Mouse (Mus musculus): ENCODE measurements at regions not wholly inside any gene's neighbourhood (a gene's known extent, or its start where the extent isn't known, plus 50 kb on each side); places are given as distances from the start of the nearest gene placed in this dataset.

- H3K4me1 ChIP-seq, result no peaks in the 10 kb centered on the region
- no peak for ATAC-seq (ENCODE audit: low FRiP score)
- 86% methylated on average over 6 of the region's 6 CpGs for WGBS
Observed at GRCm38 (mm10) chr10:20891426-20891825, 60.9 kb upstream of the Ahi1 start.

GRCm38 (mm10) chr10:20883618-20884017, 68.7 kb upstream of the Ahi1 start:
- Histone ChIP-seq H3K27me3 (replicated peaks) (no peaks in the 10 kb centered on the region), H3K4me3 (replicated peaks) (no peak overlapping the region), H3K27ac (replicated peaks) (no peak overlapping the region), H3K4me1 (no peaks in the 10 kb centered on the region), H3K9ac (replicated peaks) (no peak overlapping the region), H3K4me2 (no peak overlapping the region), H3K9me3 (replicated peaks) (no peaks in the 10 kb centered on the region), H3K36me3 (no peaks in the 10 kb centered on the region)
- WGBS, result 89% methylated on average over 5 of the region's 5 CpGs
- ATAC-seq (ENCODE audit: low FRiP score), result no peak

More at GRCm38 (mm10) chr10:20891426-20891825, 60.9 kb upstream of the Ahi1 start:
- Histone ChIP-seq H3K4me2 (no peak overlapping the region), H3K36me3 (no peaks in the 10 kb centered on the region), H3K9ac (replicated peaks) (no peak overlapping the region), H3K27ac (replicated peaks) (no peak overlapping the region), H3K27me3 (replicated peaks) (no peaks in the 10 kb centered on the region), H3K4me3 (replicated peaks) (no peak overlapping the region), H3K9me3 (replicated peaks) (no peaks in the 10 kb centered on the region)

GRCm38 (mm10) chr10:20882599-20882998, 69.7 kb upstream of the Ahi1 start:
- Histone ChIP-seq H3K9ac (replicated peaks) (no peak overlapping the region), H3K9me3 (replicated peaks) (no peaks in the 10 kb centered on the region), H3K27me3 (replicated peaks) (no peaks in the 10 kb centered on the region), H3K36me3 (no peaks in the 10 kb centered on the region), H3K4me2 (no peak overlapping the region), H3K4me1 (no peaks in the 10 kb centered on the region), H3K4me3 (replicated peaks) (no peak overlapping the region), H3K27ac (replicated peaks) (no peak overlapping the region)
- ATAC-seq (ENCODE audit: low FRiP score), result no peak
- 92% methylated on average over 8 of the region's 8 CpGs for WGBS

GRCm38 (mm10) chr10:20880251-20880650, 72.1 kb upstream of the Ahi1 start:
- no peak overlapping the region for H3K27ac ChIP-seq (replicated peaks)
- no peaks in the 10 kb centered on the region for H3K27me3 ChIP-seq (replicated peaks)
- no peak for ATAC-seq (ENCODE audit: low FRiP score)
- no peak overlapping the region for H3K4me2 ChIP-seq
- H3K4me3 ChIP-seq (replicated peaks), result no peak overlapping the region
- H3K4me1 ChIP-seq, result no peaks in the 10 kb centered on the region
- WGBS, result 92% methylated on average over 4 of the region's 4 CpGs
- no peaks in the 10 kb centered on the region for H3K36me3 ChIP-seq
- H3K9ac ChIP-seq (replicated peaks), result no peak overlapping the region
- H3K9me3 ChIP-seq (replicated peaks), result no peaks in the 10 kb centered on the region

- 76% methylated on average over 8 of the region's 8 CpGs for WGBS
- Histone ChIP-seq H3K9ac (replicated peaks) (no peak overlapping the region), H3K27me3 (replicated peaks) (no peaks in the 10 kb centered on the region), H3K4me1 (no peaks in the 10 kb centered on the region), H3K27ac (replicated peaks) (no peak overlapping the region), H3K9me3 (replicated peaks) (no peaks in the 10 kb centered on the region), H3K4me3 (replicated peaks) (no peak overlapping the region), H3K36me3 (no peaks in the 10 kb centered on the region), H3K4me2 (no peak overlapping the region)
- no peak for ATAC-seq (ENCODE audit: low FRiP score)
Observed at GRCm38 (mm10) chr10:20879482-20879881, 72.9 kb upstream of the Ahi1 start.

- Histone ChIP-seq H3K27me3 (replicated peaks) (no peaks in the 10 kb centered on the region), H3K4me2 (no peak overlapping the region), H3K9ac (replicated peaks) (no peak overlapping the region), H3K27ac (replicated peaks) (no peak overlapping the region), H3K36me3 (no peaks in the 10 kb centered on the region), H3K4me1 (no peaks in the 10 kb centered on the region), H3K4me3 (replicated peaks) (no peak overlapping the region), H3K9me3 (replicated peaks) (no peaks in the 10 kb centered on the region)
- ATAC-seq (ENCODE audit: low FRiP score), result no peak
- WGBS, result 87% methylated on average over 12 of the region's 12 CpGs
Observed at GRCm38 (mm10) chr10:20867076-20867475, 85.3 kb upstream of the Ahi1 start.

- Histone ChIP-seq H3K4me1 (no peaks in the 10 kb centered on the region), H3K27me3 (replicated peaks) (no peaks in the 10 kb centered on the region), H3K4me3 (replicated peaks) (no peak overlapping the region), H3K9ac (replicated peaks) (no peak overlapping the region), H3K9me3 (replicated peaks) (no peaks in the 10 kb centered on the region), H3K27ac (replicated peaks) (no peak overlapping the region), H3K36me3 (no peaks in the 10 kb centered on the region), H3K4me2 (no peak overlapping the region)
- no peak for ATAC-seq (ENCODE audit: low FRiP score)
- WGBS, result 89% methylated on average over 4 of the region's 4 CpGs
Observed at GRCm38 (mm10) chr10:20865031-20865430, 87.3 kb upstream of the Ahi1 start.

- H3K27ac ChIP-seq (replicated peaks), result no peak overlapping the region
- H3K4me3 ChIP-seq (replicated peaks), result no peak overlapping the region
- 96% methylated on average over 4 of the region's 4 CpGs for WGBS
Observed at GRCm38 (mm10) chr10:20857413-20857812, 94.9 kb upstream of the Ahi1 start.

GRCm38 (mm10) chr10:20854621-20855363, 97.6 kb upstream of the Ahi1 start:
- WGBS, result 20% methylated on average over 14 of the region's 14 CpGs
- Histone ChIP-seq H3K4me3 (replicated peaks) (peak overlapping the region; percentile 12; the same call in 1 of the 2 replicates), H3K4me2 (peak overlapping the region; percentile 49), H3K4me1 (peaks cover 7% of the 10 kb centered on the region), H3K27ac (replicated peaks) (peak overlapping the region; percentile 51), H3K36me3 (no peaks in the 10 kb centered on the region), H3K9me3 (replicated peaks) (no peaks in the 10 kb centered on the region), H3K9ac (replicated peaks) (no peak overlapping the region; the same call in 1 of the 2 replicates), H3K27me3 (replicated peaks) (no peaks in the 10 kb centered on the region)
- ATAC-seq (ENCODE audit: low FRiP score), result peak; percentile 88

More at GRCm38 (mm10) chr10:20857413-20857812, 94.9 kb upstream of the Ahi1 start:
- no peaks in the 10 kb centered on the region for H3K36me3 ChIP-seq
- no peaks in the 10 kb centered on the region for H3K9me3 ChIP-seq (replicated peaks)
- H3K9ac ChIP-seq (replicated peaks), result no peak overlapping the region
- H3K27me3 ChIP-seq (replicated peaks), result no peaks in the 10 kb centered on the region
- no peak overlapping the region for H3K4me2 ChIP-seq
- peaks cover 7% of the 10 kb centered on the region for H3K4me1 ChIP-seq
- no peak for ATAC-seq (ENCODE audit: low FRiP score)

GRCm38 (mm10) chr10:20847287-20847686, 105.1 kb upstream of the Ahi1 start:
- Histone ChIP-seq H3K27me3 (replicated peaks) (no peaks in the 10 kb centered on the region), H3K36me3 (no peaks in the 10 kb centered on the region), H3K9ac (replicated peaks) (no peak overlapping the region), H3K4me3 (replicated peaks) (no peak overlapping the region), H3K4me2 (no peak overlapping the region), H3K9me3 (replicated peaks) (no peaks in the 10 kb centered on the region), H3K27ac (replicated peaks) (no peak overlapping the region), H3K4me1 (peaks cover 7% of the 10 kb centered on the region; the same call in 1 of the 2 replicates)
- ATAC-seq (ENCODE audit: low FRiP score), result no peak
- WGBS, result 78% methylated on average over 8 of the region's 8 CpGs

- ATAC-seq (ENCODE audit: low FRiP score), result no peak; the same call in 1 of the 2 replicates
- H3K27me3 ChIP-seq (replicated peaks), result no peaks in the 10 kb centered on the region
- no peaks in the 10 kb centered on the region for H3K36me3 ChIP-seq
- H3K4me3 ChIP-seq (replicated peaks), result no peak overlapping the region
- H3K4me2 ChIP-seq, result no peak overlapping the region
- no peak overlapping the region for H3K9ac ChIP-seq (replicated peaks)
- peaks cover 7% of the 10 kb centered on the region; the same call in 1 of the 2 replicates for H3K4me1 ChIP-seq
- WGBS, result 47% methylated on average over 3 of the region's 3 CpGs
- no peak overlapping the region for H3K27ac ChIP-seq (replicated peaks)
- no peaks in the 10 kb centered on the region for H3K9me3 ChIP-seq (replicated peaks)
Observed at GRCm38 (mm10) chr10:20843277-20843676, 109.1 kb upstream of the Ahi1 start.

- Histone ChIP-seq H3K36me3 (no peaks in the 10 kb centered on the region), H3K4me2 (no peak overlapping the region), H3K4me3 (replicated peaks) (no peak overlapping the region), H3K9ac (replicated peaks) (no peak overlapping the region), H3K9me3 (replicated peaks) (no peaks in the 10 kb centered on the region), H3K27me3 (replicated peaks) (no peaks in the 10 kb centered on the region), H3K27ac (replicated peaks) (no peak overlapping the region), H3K4me1 (peaks cover 7% of the 10 kb centered on the region; the same call in 1 of the 2 replicates)
- 90% methylated on average over 1 of the region's 1 CpGs for WGBS
- no peak for ATAC-seq (ENCODE audit: low FRiP score)
Observed at GRCm38 (mm10) chr10:20842131-20842530, 110.2 kb upstream of the Ahi1 start.

Measured in neural tube, embryonic 15.5 days (tissue).